Mouse (Mus musculus) bone marrow, adult 2 months (tissue): ENCODE measurements around the gene Nol9. TPM values are rescaled to one million over a fixed set of nuclear protein-coding genes. Genes with fewer than 3 reads are reported as not detected.

Experiments used
- H3K27ac ChIP-seq: fragments of 200-500 bp; 2 replicates; pipeline ENCODE4 v1.5.1; 2012; ENCODE audit warnings: low read depth, mild to moderate bottlenecking, control low read depth, inconsistent platforms, low read length; ENCODE audit not compliant: control insufficient read depth, poor library complexity, insufficient read depth
- H3K4me1 ChIP-seq: fragments of 200-500 bp; 2 replicates; pipeline ENCODE4 v1.6.1; 2011; ENCODE audit warnings: low read length; ENCODE audit not compliant: control insufficient read depth, insufficient read depth
- H3K4me3 ChIP-seq: fragments of 200-500 bp; replicated peaks from 2 replicates; pipeline ENCODE3; 2011; ENCODE audit warnings: mild to moderate bottlenecking, low read depth, low read length, control low read depth; ENCODE audit not compliant: control insufficient read depth
- CTCF ChIP-seq: fragments of 200-500 bp; IDR thresholded peaks from 2 replicates; pipeline ENCODE4 v1.5.1; 2011; ENCODE audit warnings: low read length, control low read depth; ENCODE audit not compliant: control insufficient read depth, insufficient read depth
- POLR2A ChIP-seq: fragments of 200-500 bp; IDR thresholded peaks from 2 replicates; pipeline ENCODE4 v1.6.1; 2011; ENCODE audit warnings: low read depth, mild to moderate bottlenecking, control low read depth, low read length, borderline replicate concordance; ENCODE audit not compliant: control insufficient read depth
- WGBS: fragments of 180-500 bp; shearing (Covaris S2); methylation state at CpG from one replicate; pipeline ENCODE4 v1.1.7; 2018; 5-methylcytosine and 5-hydroxymethylcytosine counted together
- polyA plus RNA-seq: library from polyadenylated mRNA; stranded (reverse); fragments of >200 nt; gene quantifications from 2 replicates; pipeline ENCODE4 v1.2.4, GENCODE M21; 2011; ENCODE audit warnings: low replicate concordance; ENCODE audit not compliant: missing spikeins, insufficient read depth, insufficient read length

Gene Nol9
- polyA plus RNA-seq, 1 experiment: 11.9 TPM

GRCm38 (mm10) chr4:152020024-152020423, 19.1 kb upstream of the Nol9 start:
- Histone ChIP-seq H3K4me1 (no peaks in the 10 kb centered on the region), H3K4me3 (no peak overlapping the region), H3K27ac (no peak overlapping the region)
- WGBS: 91% methylated on average over 21 of the region's 21 CpGs
- TF ChIP-seq CTCF: no peak
- no peak for TF ChIP-seq POLR2A

DNA sequence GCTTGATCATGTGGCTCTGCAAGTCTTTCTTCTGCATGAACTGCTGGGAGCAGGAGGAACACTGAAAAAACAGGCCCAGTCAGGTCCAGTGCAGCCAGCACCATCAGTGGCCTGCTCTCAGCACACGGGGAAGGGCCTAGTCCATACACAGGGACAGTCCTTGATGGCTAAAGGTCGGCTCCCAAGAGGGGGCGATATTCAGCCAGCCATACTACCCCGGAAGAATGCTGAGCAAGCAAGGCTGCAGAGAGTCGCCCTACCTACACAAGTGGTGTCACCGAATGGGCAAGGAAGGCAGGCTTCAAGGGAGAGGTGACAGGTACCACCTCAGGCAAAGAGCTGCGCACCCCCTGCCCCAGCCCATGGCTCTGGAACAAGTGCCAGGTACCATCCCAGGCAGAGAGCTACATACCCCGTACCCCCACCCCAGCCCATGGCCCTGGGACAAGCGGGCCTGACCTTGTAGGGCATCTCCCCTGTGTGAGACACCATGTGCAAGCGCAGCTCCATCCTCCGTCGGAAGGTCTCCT, 17.5 kb upstream of the Nol9 start:
- H3K4me1 ChIP-seq: peaks cover 2% of the 10 kb centered on the region
- 84% methylated on average over 12 of the region's 12 CpGs for WGBS
- no peak for TF ChIP-seq POLR2A
- TF ChIP-seq CTCF: 0 out of 2 replicates have a peak, but pooled peaks have one; percentile 1
- no peak overlapping the region for H3K4me3 ChIP-seq
- no peak overlapping the region for H3K27ac ChIP-seq

GRCm38 (mm10) chr4:152022506-152022905, 16.6 kb upstream of the Nol9 start:
- Histone ChIP-seq H3K27ac (no peak overlapping the region), H3K4me1 (peaks cover 2% of the 10 kb centered on the region), H3K4me3 (no peak overlapping the region)
- TF ChIP-seq CTCF (no peak), POLR2A (no peak)
- WGBS: 85% methylated on average over 8 of the region's 8 CpGs

GRCm38 (mm10) chr4:152024525-152024924, 14.6 kb upstream of the Nol9 start:
- no peak for TF ChIP-seq CTCF
- peaks cover 2% of the 10 kb centered on the region for H3K4me1 ChIP-seq
- WGBS: 86% methylated on average over 11 of the region's 11 CpGs
- no peak overlapping the region for H3K4me3 ChIP-seq
- no peak overlapping the region for H3K27ac ChIP-seq

GRCm38 (mm10) chr4:152026751-152027508, 12.2 kb upstream of the Nol9 start:
- peaks cover 2% of the 10 kb centered on the region for H3K4me1 ChIP-seq

GRCm38 (mm10) chr4:152027524-152027923, 11.6 kb upstream of the Nol9 start, which contains the start of gene Zbtb48:
TSS of gene Zbtb48 (minus strand) at chr4:152027671.
- peaks cover 2% of the 10 kb centered on the region for H3K4me1 ChIP-seq
- peak within 1 kb of the TSS; percentile 79 for H3K4me3 ChIP-seq
- 0 out of 2 replicates have a peak, but pooled peaks have one; percentile 2 for TF ChIP-seq CTCF
- peak; percentile 75; the same call in 1 of the 2 replicates for TF ChIP-seq POLR2A
- WGBS: under 1% methylated on average over 34 of the region's 35 CpGs
- H3K27ac ChIP-seq: peak within 1 kb of the TSS; percentile 69

More at GRCm38 (mm10) chr4:152026751-152027508, 12.2 kb upstream of the Nol9 start:
- Histone ChIP-seq H3K27ac (peak overlapping the region; percentile 69), H3K4me3 (peak overlapping the region; percentile 79)
- TF ChIP-seq CTCF (no peak), POLR2A (no peak)
- WGBS: 5% methylated on average over 41 of the region's 41 CpGs

DNA sequence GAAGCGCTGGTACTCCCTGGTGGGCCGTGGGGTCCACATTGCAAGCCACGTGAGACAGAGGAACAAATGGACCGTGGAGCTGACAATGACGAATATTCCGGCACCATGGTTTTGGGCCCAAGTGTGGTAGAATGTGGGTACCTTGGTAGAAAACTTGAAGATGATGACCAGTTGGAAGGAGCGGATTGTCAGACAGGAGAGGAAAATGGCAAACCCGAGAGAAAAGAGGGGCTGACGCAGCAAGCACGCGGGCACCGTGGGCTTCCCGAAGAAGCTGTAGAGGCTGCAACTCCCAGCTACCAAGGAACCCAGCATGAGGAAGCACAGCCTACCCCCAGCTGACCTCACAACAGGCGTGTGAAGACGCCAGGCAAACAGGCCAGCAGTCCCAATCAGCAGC, 10.7 kb upstream of the Nol9 start:
- no peak overlapping the region for H3K27ac ChIP-seq
- H3K4me1 ChIP-seq: peaks cover 2% of the 10 kb centered on the region
- no peak overlapping the region for H3K4me3 ChIP-seq
- TF ChIP-seq CTCF (no peak), POLR2A (no peak)
- WGBS: 85% methylated on average over 15 of the region's 15 CpGs

GRCm38 (mm10) chr4:152029087-152029486, 10.0 kb upstream of the Nol9 start:
- Histone ChIP-seq H3K4me3 (no peak overlapping the region), H3K4me1 (peaks cover 2% of the 10 kb centered on the region), H3K27ac (no peak overlapping the region)
- 41% methylated on average over 5 of the region's 5 CpGs for WGBS
- TF ChIP-seq CTCF (peak; percentile 1; the same call in 1 of the 2 replicates), POLR2A (no peak)

DNA sequence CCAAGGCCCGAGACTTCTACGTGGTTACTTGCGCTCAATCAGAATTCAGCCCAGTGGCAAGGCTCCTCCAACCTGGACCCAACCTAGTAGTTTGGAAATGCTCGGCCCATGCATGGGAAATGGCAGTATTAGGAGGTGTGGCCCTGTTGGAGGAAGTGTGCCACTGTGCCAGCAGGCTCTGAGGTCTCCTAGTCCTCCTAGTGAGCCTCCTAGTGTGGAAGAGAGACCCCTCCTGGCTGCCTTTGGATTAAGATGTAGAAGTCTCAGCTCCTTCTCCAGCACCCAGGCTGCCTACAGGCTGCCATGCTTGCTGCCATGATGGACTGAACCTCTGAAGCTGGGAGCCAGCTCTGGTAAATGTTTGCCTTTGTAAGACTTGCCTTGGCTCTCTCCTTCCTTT, 9.1 kb upstream of the Nol9 start:
- 68% methylated on average over 4 of the region's 4 CpGs for WGBS
- H3K4me3 ChIP-seq: no peak overlapping the region
- H3K27ac ChIP-seq: no peak overlapping the region
- no peak for TF ChIP-seq POLR2A
- no peak for TF ChIP-seq CTCF
- peaks cover 2% of the 10 kb centered on the region for H3K4me1 ChIP-seq
